Mouse (Mus musculus) liver, adult 2 months (tissue): Measurements from ENCODE around the gene 3110040N11Rik. TPM values are rescaled to one million over a fixed set of nuclear protein-coding genes. Genes with fewer than 3 reads are reported as not detected.
"Not testable (repeated sequence)": the region's sequence is repeated elsewhere in the genome, so short reads cannot be mapped to it uniquely, and the experiment has no call there.

ENCODE experiments used
- DNase-seq: peaks from one replicate; pipeline ENCODE4 v3.0.0-alpha.2; 2011; ENCODE audit warnings: low read depth, low spot score; ENCODE audit errors: extremely low read depth
- H3K27ac ChIP-seq: fragments of 200-500 bp; replicated peaks from 2 replicates; pipeline ENCODE4 v1.5.1; 2012; ENCODE audit warnings: low read depth, mild to moderate bottlenecking, control low read depth, inconsistent platforms, low read length; ENCODE audit not compliant: insufficient read depth
- H3K27me3 ChIP-seq: fragments of 200-500 bp; 2 replicates; pipeline ENCODE4 v1.6.1; 2012; ENCODE audit warnings: mild to moderate bottlenecking, moderate library complexity, low read length, inconsistent platforms; ENCODE audit not compliant: control insufficient read depth, insufficient read depth
- H3K36me3 ChIP-seq: fragments of 200-500 bp; 2 replicates; pipeline ENCODE4 v1.6.1; 2012; ENCODE audit warnings: low read length, inconsistent platforms; ENCODE audit not compliant: control insufficient read depth, insufficient read depth
- H3K4me1 ChIP-seq: fragments of 200-500 bp; 2 replicates; pipeline ENCODE4 v1.6.1; 2011; ENCODE audit warnings: low read length; ENCODE audit not compliant: control insufficient read depth, insufficient read depth
- H3K4me3 ChIP-seq: fragments of 200-500 bp; 2 replicates; pipeline ENCODE4 v1.5.1; 2011; ENCODE audit warnings: low read depth, mild to moderate bottlenecking, control low read depth, low read length, moderate library complexity; ENCODE audit not compliant: insufficient read depth
- H3K79me2 ChIP-seq: fragments of 200-500 bp; 2 replicates; pipeline ENCODE4 v1.6.1; 2012; ENCODE audit warnings: inconsistent platforms, mild to moderate bottlenecking, low read length, moderate library complexity; ENCODE audit not compliant: control insufficient read depth, insufficient read depth
- H3K9ac ChIP-seq: fragments of 200-500 bp; 2 replicates; pipeline ENCODE4 v1.6.1; 2012; ENCODE audit warnings: low read depth, mild to moderate bottlenecking, control low read depth, inconsistent platforms, low read length
- CTCF ChIP-seq: fragments of 200-500 bp; IDR thresholded peaks from 2 replicates; pipeline ENCODE4 v1.5.1; 2011; ENCODE audit warnings: low read depth, low read length, control low read depth
- POLR2A ChIP-seq: fragments of 200-500 bp; IDR thresholded peaks from 2 replicates; pipeline ENCODE4 v1.6.1; 2011; ENCODE audit warnings: low read length, control low read depth; ENCODE audit not compliant: insufficient read depth; ENCODE audit errors: extremely low read depth
- WGBS: fragments of 180-500 bp; shearing (Covaris S2); methylation state at CpG from one replicate; pipeline ENCODE4 v1.1.7; 2018; 5-methylcytosine and 5-hydroxymethylcytosine counted together
- polyA plus RNA-seq: library from polyadenylated mRNA; depleted of rRNA; stranded (reverse); fragments of >200 nt; gene quantifications from 2 replicates; pipeline ENCODE4 v1.2.3, GENCODE M21; 2012; rRNA removed
- total RNA-seq: library from RNA; depleted of rRNA; stranded (reverse); fragments of >200 nt; gene quantifications from 2 replicates; pipeline ENCODE4 v1.2.3, GENCODE M21; 2014; rRNA removed

The 3110040N11Rik gene
- total RNA-seq (27.8 and 36.3 TPM in 2 replicates), polyA plus RNA-seq (23.0 and 26.4 TPM in 2 replicates)

DNA sequence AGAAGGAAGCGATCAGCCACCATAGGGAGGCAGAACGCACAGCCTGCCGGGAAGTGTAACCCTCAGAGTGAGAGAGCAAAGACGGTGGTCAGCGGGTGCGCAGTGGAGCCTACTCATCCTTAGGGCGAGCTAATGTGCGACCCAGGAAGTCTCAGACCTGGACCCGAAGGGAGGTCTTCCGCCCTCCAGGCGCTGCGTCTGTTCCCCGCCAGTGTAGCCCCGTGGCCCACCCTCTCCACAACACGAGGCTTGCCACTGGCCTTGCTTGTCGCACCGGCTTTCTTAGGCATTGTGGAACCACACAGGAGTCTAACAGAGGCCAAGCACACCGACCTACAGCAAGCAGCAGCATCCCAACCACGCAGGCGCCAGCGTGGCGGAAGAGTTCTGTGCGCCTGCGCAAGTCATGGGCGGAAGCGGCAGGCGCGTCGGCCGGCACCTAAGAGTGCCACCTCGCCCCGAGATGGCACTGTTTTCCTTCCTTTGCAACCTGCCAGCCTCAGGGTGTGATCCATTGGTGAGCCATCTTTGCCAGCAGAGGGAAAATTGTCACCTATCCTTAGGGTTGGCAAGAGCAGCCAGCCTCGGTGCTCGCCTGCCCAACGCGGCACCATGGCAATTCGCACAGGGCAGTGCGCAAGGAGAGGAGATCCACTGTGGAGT is at the start of gene 3110040N11Rik:
Gene 3110040N11Rik (minus strand): TSS at position 384 of the 663 bp plus-strand sequence.
- Histone ChIP-seq H3K79me2 (no peaks in the 10 kb centered on the region), H3K27me3 (no peaks in the 10 kb centered on the region), H3K4me1 (peaks cover 2% of the 10 kb centered on the region), H3K36me3 (peaks cover 10% of the 10 kb centered on the region; the same call in 1 of the 2 replicates), H3K9ac (peak within 1 kb of the TSS; percentile 86), H3K27ac (peak within 1 kb of the TSS; percentile 73), H3K4me3 (peak within 1 kb of the TSS; percentile 94)
- TF ChIP-seq CTCF (peak; percentile 68), POLR2A (peak; percentile 69; the same call in 1 of the 2 replicates)
- DNase-seq, result peak; percentile 78
- WGBS, result under 1% methylated on average over 38 of the region's 38 CpGs

- WGBS, result 84% methylated on average over 5 of the region's 5 CpGs
- H3K27ac ChIP-seq, result not testable (repeated sequence)
Measured at GRCm38 (mm10) chr7:81837771-81838170, 48.5 kb upstream of the 3110040N11Rik start.

DNA sequence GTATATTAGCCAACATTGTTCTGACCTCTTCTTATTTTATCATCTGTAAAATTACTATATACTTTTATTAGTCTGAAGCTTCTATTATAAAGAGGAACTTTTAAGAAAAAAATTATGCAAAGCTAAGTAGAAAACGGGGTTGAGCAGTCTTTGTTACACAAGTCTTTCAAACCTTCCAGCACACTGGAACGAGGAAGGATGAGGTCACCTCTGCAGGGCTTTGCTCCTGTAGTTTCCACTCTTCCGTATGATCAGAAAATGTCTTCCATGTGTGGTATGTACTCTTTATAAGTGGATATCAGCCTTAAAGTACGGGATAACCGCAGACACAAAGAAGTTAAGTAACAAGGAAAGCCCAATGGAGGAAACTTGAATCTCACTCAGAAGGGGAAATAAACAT is 46.2 kb upstream of the 3110040N11Rik start:
- TF ChIP-seq CTCF, result no peak
- TF ChIP-seq POLR2A, result no peak
- 90% methylated on average over 5 of the region's 5 CpGs for WGBS
- no peaks in the 10 kb centered on the region for H3K27me3 ChIP-seq
- no peaks in the 10 kb centered on the region for H3K79me2 ChIP-seq
- H3K4me1 ChIP-seq, result no peaks in the 10 kb centered on the region
- no peak overlapping the region for H3K27ac ChIP-seq
- H3K9ac ChIP-seq, result no peak overlapping the region
- DNase-seq, result no peak
- H3K36me3 ChIP-seq, result no peaks in the 10 kb centered on the region
- no peak overlapping the region for H3K4me3 ChIP-seq

More at GRCm38 (mm10) chr7:81837771-81838170, 48.5 kb upstream of the 3110040N11Rik start:
- DNase-seq, H3K4me3 ChIP-seq, H3K36me3 ChIP-seq, H3K4me1 ChIP-seq, H3K27me3 ChIP-seq, H3K79me2 ChIP-seq, H3K9ac ChIP-seq: not testable (repeated sequence)

DNA sequence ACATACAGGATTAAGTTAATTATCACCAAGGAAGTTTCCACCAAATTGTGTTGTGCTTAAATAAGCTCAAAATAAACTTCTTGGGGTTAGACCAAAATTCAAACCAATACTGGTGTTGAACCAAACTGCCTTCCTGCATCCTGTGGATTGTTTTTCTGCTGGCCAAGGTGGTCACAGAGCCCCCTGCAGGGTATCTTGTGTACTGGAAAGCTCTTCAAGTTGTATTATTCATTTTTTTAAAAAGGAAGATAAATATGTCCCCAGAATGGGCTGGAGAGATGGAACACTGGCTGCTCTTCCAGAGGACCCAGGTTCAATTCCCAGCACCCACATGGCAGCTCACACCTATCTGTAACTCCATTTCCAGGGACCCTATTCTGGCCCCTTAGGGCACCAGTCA is 45.6 kb upstream of the 3110040N11Rik start:
- Histone ChIP-seq H3K4me3 (no peak overlapping the region), H3K4me1 (peaks cover 2% of the 10 kb centered on the region; the same call in 1 of the 2 replicates), H3K27me3 (no peaks in the 10 kb centered on the region), H3K9ac (no peak overlapping the region), H3K79me2 (no peaks in the 10 kb centered on the region), H3K36me3 (no peaks in the 10 kb centered on the region), H3K27ac (no peak overlapping the region)
- no peak for TF ChIP-seq CTCF
- TF ChIP-seq POLR2A, result no peak
- DNase-seq, result no peak

DNA sequence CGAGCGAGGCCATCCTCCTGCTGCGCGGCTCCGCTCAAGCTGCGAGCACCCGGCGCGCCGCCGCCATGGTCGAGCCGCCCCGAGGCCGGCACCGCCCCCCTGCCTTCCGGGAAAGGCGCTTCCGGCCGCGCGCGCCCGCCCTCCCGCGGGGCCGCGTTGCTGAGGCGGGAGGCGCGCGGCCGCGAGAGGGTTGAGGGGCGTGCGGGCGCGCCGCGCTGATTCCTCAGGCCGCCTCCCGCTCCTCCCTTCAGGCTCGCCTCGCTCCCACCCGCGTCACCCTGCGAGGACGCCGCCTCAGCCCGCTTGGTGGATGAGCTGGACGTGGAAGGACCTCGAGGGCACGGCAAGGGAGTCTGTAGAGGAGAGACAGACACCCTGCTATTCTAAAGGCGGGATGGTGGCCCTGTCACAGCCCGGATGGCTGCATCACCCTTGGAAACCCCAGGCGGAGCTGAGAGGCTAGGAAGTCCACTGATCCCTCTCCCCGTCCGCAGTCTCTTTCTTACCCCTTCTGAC is 40.2 kb upstream of the 3110040N11Rik start, which contains the start of gene Btbd1:
Gene Btbd1 (minus strand): TSS at position 53 of the 516 bp plus-strand sequence.
- peak within 1 kb of the TSS; percentile 89 for H3K27ac ChIP-seq
- H3K9ac ChIP-seq, result peak within 1 kb of the TSS; percentile 98
- TF ChIP-seq POLR2A (peak; percentile 42; the same call in 1 of the 2 replicates), CTCF (no peak)
- H3K79me2 ChIP-seq, result peaks cover 23% of the 10 kb centered on the region; the same call in 1 of the 2 replicates
- peaks cover 21% of the 10 kb centered on the region for H3K4me1 ChIP-seq
- peak; percentile 29 for DNase-seq
- no peaks in the 10 kb centered on the region for H3K36me3 ChIP-seq
- H3K27me3 ChIP-seq, result no peaks in the 10 kb centered on the region
- H3K4me3 ChIP-seq, result peak within 1 kb of the TSS; percentile 99
- 2% methylated on average over 55 of the region's 58 CpGs for WGBS
